Mouse (Mus musculus) lung, postnatal 0 days (tissue): ENCODE measurements around the gene Gm9913.

Experiments
- CTCF ChIP-seq: IDR thresholded peaks from 2 replicates; pipeline ENCODE4 v1.5.1; 2016; ENCODE audit warnings: antibody characterized with exemption, mild to moderate bottlenecking
- EP300 ChIP-seq: IDR thresholded peaks from 2 replicates; pipeline ENCODE4 v1.6.1; 2016; ENCODE audit warnings: antibody characterized with exemption, mild to moderate bottlenecking, control low read depth

DNA sequence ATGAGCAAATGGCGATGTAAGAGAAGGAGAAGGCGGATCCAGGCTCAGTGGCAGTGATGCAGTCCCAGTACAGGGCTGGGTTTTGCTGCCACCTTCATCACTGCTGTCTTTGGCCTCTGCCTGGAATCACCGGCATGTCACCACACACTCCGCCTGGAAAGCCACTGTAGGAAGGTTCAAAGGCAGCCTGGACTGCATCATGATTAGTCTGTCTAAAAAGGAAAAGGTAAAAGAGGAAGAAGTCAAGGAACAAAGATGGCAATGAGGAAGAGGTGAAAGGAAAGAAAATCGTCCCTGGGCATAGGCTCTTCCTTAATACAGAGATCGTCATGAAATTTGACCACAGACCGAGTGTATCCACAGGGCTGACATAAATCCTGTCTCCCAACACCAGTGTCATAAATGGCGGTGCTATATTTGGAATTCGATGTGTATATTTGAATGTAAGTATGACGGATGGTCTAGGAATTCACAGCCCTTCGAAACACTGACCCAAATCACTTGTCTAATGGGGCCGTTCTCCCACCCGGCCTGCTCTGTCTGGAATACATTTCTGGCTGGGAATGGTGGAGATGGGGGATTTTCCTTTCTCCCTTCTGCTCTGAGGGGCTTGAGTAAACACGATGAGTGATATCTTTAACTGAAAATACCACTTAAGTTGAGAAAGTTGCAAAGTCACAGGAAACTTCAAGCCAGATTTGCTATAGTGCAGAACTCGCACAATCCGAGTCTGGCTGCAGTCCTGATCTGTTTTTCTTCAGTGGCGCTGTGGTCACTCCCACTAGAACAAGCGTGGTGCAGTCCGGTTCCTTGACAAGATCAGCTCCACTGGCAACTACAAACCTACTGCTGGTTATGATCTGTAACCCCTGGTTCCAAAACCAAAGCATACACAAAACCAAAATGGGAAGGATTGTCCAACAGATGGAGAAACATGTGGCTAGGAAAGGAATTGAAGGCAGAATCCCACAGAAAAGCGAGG, 9.8 kb upstream of the Gm9913 start:
- no peak for TF ChIP-seq CTCF
- no peak for TF ChIP-seq EP300
